8 mouse cellular contexts compared by ENCODE assay signal in genomic region chr5:143333872-143334271, GRCm38 (mm10). TPM values are rescaled to one million over a fixed set of nuclear protein-coding genes. Genes with fewer than 3 reads are reported as not detected.
DNase-seq lines count a peak whose midpoint lies in the region; ATAC-seq lines count a peak whose summit lies in the region.
"Had no signal": no experiment of that assay in that cellular context is flagged by ENCODE, and none has a peak within 500 bp of the region (broad histone marks: within the 10 kb centered on the region; RNA-seq: fewer than 3 reads in every experiment).

No protein-coding gene starts in this region.

- H3K27ac ChIP-seq in heart, embryonic 15.5 days: no peak overlapping the region
- H3K27ac ChIP-seq: macrophage had no signal

- 8% methylated on average over 5 of the region's 5 CpGs for WGBS in heart, embryonic 15.5 days

- peaks cover 8% of the 10 kb centered on the region for H3K4me1 ChIP-seq in heart, embryonic 15.5 days (replicated peaks)

- H3K4me3 ChIP-seq in heart, embryonic 15.5 days: 0 out of 2 replicates have a peak overlapping the region, but pooled peaks have one; percentile 8

- DNase-seq in MEL-GATA-1-ER (ENCODE audit: extremely low read depth, low read depth): peak; percentile 69
- peak; percentile 91 to 95 for DNase-seq in cerebellum, postnatal 10 days
- peak; percentile 87 for DNase-seq in layer of hippocampus, adult 9-10 months (ENCODE audit: low spot score)
- peak; percentile 85 for DNase-seq in lung, postnatal 10 days
- DNase-seq in right cerebral cortex, postnatal 25 days: peak; percentile 60

- H3K9ac ChIP-seq in heart, embryonic 15.5 days: no peak overlapping the region

- ATAC-seq in CD4-positive, CD25-positive, alpha-beta regulatory T cell, adult 4 months: peak; percentile 59
- no peak for ATAC-seq in heart, embryonic 15.5 days (replicated peaks; ENCODE audit: insufficient number of reproducible peaks, insufficient read depth, low FRiP score, low read depth)

- H3K36me3 ChIP-seq in heart, embryonic 15.5 days: no peaks in the 10 kb centered on the region

- H3K9me3 ChIP-seq in heart, embryonic 15.5 days (replicated peaks): no peaks in the 10 kb centered on the region

- H3K27me3 ChIP-seq in heart, embryonic 15.5 days: peaks cover 6% of the 10 kb centered on the region

- H3K4me2 ChIP-seq in heart, embryonic 15.5 days: peak overlapping the region; percentile 32; the same call in 1 of the 2 replicates

RNA-seq across cellular contexts. Expression of gene Zdhhc4, which starts 4.8 kb away (rescaled TPM):
- polyA plus RNA-seq in CD4-positive, CD25-positive, alpha-beta regulatory T cell, adult 4 months (2017; shearing (Covaris generic)): 100 to 1,000 TPM in 1 of 2 experiments, 10 to 100 TPM in 1; 54.0 to 104 TPM
- 49.8 and 56.0 TPM in 2 replicates for polyA plus RNA-seq in heart, embryonic 15.5 days (2015; fragmentation: Nextera tagmentation; extraction: Ambion mirVana)

RNA-seq across cellular contexts. Expression of gene E130309D02Rik, which starts 18.7 kb away (rescaled TPM):
- polyA plus RNA-seq in CD4-positive, CD25-positive, alpha-beta regulatory T cell, adult 4 months (2017; shearing (Covaris generic)): 1 to 10 TPM; 5.1 to 7.5 TPM
- polyA plus RNA-seq in heart, embryonic 15.5 days (2015; fragmentation: Nextera tagmentation; extraction: Ambion mirVana): 18.7 and 25.7 TPM in 2 replicates

RNA-seq across cellular contexts. Expression of gene Grid2ip, which starts 23.3 kb away (rescaled TPM):
- polyA plus RNA-seq in CD4-positive, CD25-positive, alpha-beta regulatory T cell, adult 4 months (2017; shearing (Covaris generic)): not detected
- polyA plus RNA-seq in heart, embryonic 15.5 days (2015; fragmentation: Nextera tagmentation; extraction: Ambion mirVana): 0.06 TPM in 1 of 2 replicates, not detected in the other
- polyA plus RNA-seq: macrophage had no signal

RNA-seq across cellular contexts. Expression of gene Zfp853, which starts 40.4 kb away (rescaled TPM):
- polyA plus RNA-seq in CD4-positive, CD25-positive, alpha-beta regulatory T cell, adult 4 months (2017; shearing (Covaris generic)): not detected
- polyA plus RNA-seq in heart, embryonic 15.5 days (2015; fragmentation: Nextera tagmentation; extraction: Ambion mirVana): not detected in 2 replicates
- polyA plus RNA-seq: macrophage had no signal
